Mouse (Mus musculus): ENCODE data around the gene Apoo. TPM values are rescaled to one million over a fixed set of nuclear protein-coding genes. Genes with fewer than 3 reads are reported as not detected.
"Not testable (repeated sequence)": the region's sequence is repeated elsewhere in the genome, so short reads cannot be mapped to it uniquely, and the experiment has no call there.

Gene Apoo
- 124 and 140 TPM in 2 replicates for polyA plus RNA-seq (2015; fragmentation: Nextera tagmentation; extraction: Ambion mirVana)

GRCm38 (mm10) chrX:94366670-94367241, at the start of gene Apoo, which contains the start of gene Fam90a1b:
Gene Apoo, plus strand, starts transcription at chrX:94367117.
Gene Fam90a1b, minus strand, starts transcription at chrX:94366777.
- Histone ChIP-seq H3K9me3 (replicated peaks) (no peaks in the 10 kb centered on the region), H3K27ac (replicated peaks) (peak within 1 kb of the TSS; percentile 74), H3K4me2 (peak within 1 kb of the TSS; percentile 52), H3K27me3 (replicated peaks) (peaks cover 62% of the 10 kb centered on the region), H3K36me3 (no peaks in the 10 kb centered on the region), H3K4me1 (peaks cover 4% of the 10 kb centered on the region; the same call in 1 of the 2 replicates), H3K9ac (replicated peaks) (peak within 1 kb of the TSS; percentile 56), H3K4me3 (replicated peaks) (peak within 1 kb of the TSS; percentile 58)
- 17% methylated on average over 46 of the region's 46 CpGs for WGBS
- ATAC-seq (ENCODE audit: low FRiP score), result peak; percentile 97

- WGBS, result 58% methylated on average over 11 of the region's 11 CpGs
- Histone ChIP-seq H3K4me1 (no peaks in the 10 kb centered on the region), H3K9me3 (replicated peaks) (no peaks in the 10 kb centered on the region), H3K9ac (replicated peaks) (no peak overlapping the region), H3K27me3 (replicated peaks) (peaks cover 37% of the 10 kb centered on the region), H3K4me2 (no peak overlapping the region), H3K36me3 (no peaks in the 10 kb centered on the region), H3K4me3 (replicated peaks) (no peak overlapping the region), H3K27ac (replicated peaks) (no peak overlapping the region)
- no peak for ATAC-seq (ENCODE audit: low FRiP score)
These were observed 45.6 kb upstream of the Apoo start for GRCm38 (mm10) chrX:94321036-94321902.

GRCm38 (mm10) chrX:94343638-94344037, 23.3 kb upstream of the Apoo start:
- ATAC-seq (ENCODE audit: low FRiP score), result not testable (repeated sequence)

GRCm38 (mm10) chrX:94365381-94365925, 1.5 kb upstream of the Apoo start:
- H3K36me3 ChIP-seq, result no peaks in the 10 kb centered on the region
- H3K27me3 ChIP-seq (replicated peaks), result peaks cover 61% of the 10 kb centered on the region
- WGBS, result 26% methylated on average over 14 of the region's 14 CpGs
- no peak overlapping the region for H3K9ac ChIP-seq (replicated peaks)
- ATAC-seq (ENCODE audit: low FRiP score), result no peak
- no peaks in the 10 kb centered on the region for H3K9me3 ChIP-seq (replicated peaks)
- H3K27ac ChIP-seq (replicated peaks), result no peak overlapping the region
- peak overlapping the region; percentile 46 for H3K4me2 ChIP-seq
- peak overlapping the region; percentile 58 for H3K4me3 ChIP-seq (replicated peaks)
- H3K4me1 ChIP-seq, result peaks cover 4% of the 10 kb centered on the region; the same call in 1 of the 2 replicates

More at GRCm38 (mm10) chrX:94343638-94344037, 23.3 kb upstream of the Apoo start:
- not testable (repeated sequence) for H3K4me2 ChIP-seq; H3K9me3 ChIP-seq (replicated peaks); H3K4me1 ChIP-seq; H3K36me3 ChIP-seq; H3K27ac ChIP-seq (replicated peaks); H3K4me3 ChIP-seq (replicated peaks); H3K9ac ChIP-seq (replicated peaks)
- WGBS, result 96% methylated on average over 4 of the region's 4 CpGs
- peaks cover 30% of the 10 kb centered on the region for H3K27me3 ChIP-seq (replicated peaks)

GRCm38 (mm10) chrX:94366029-94366428, 888 bp upstream of the Apoo start:
- H3K27ac ChIP-seq (replicated peaks), result no peak overlapping the region
- H3K4me2 ChIP-seq, result peak overlapping the region; percentile 46
- H3K27me3 ChIP-seq (replicated peaks), result peaks cover 60% of the 10 kb centered on the region
- H3K9me3 ChIP-seq (replicated peaks), result no peaks in the 10 kb centered on the region
- no peak for ATAC-seq (ENCODE audit: low FRiP score)
- peaks cover 4% of the 10 kb centered on the region; the same call in 1 of the 2 replicates for H3K4me1 ChIP-seq
- peak overlapping the region; percentile 58 for H3K4me3 ChIP-seq (replicated peaks)
- 18% methylated on average over 16 of the region's 16 CpGs for WGBS
- H3K9ac ChIP-seq (replicated peaks), result no peak overlapping the region
- no peaks in the 10 kb centered on the region for H3K36me3 ChIP-seq

GRCm38 (mm10) chrX:94367248-94367647, 331 bp downstream of the Apoo start:
- H3K9me3 ChIP-seq (replicated peaks), result no peaks in the 10 kb centered on the region
- peak overlapping the region; percentile 56 for H3K9ac ChIP-seq (replicated peaks)
- peak overlapping the region; percentile 52 for H3K4me2 ChIP-seq
- peaks cover 4% of the 10 kb centered on the region; the same call in 1 of the 2 replicates for H3K4me1 ChIP-seq
- 20% methylated on average over 17 of the region's 17 CpGs for WGBS
- peaks cover 58% of the 10 kb centered on the region for H3K27me3 ChIP-seq (replicated peaks)
- peak overlapping the region; percentile 74 for H3K27ac ChIP-seq (replicated peaks)
- H3K4me3 ChIP-seq (replicated peaks), result peak overlapping the region; percentile 58
- no peaks in the 10 kb centered on the region for H3K36me3 ChIP-seq
- peak; percentile 64 for ATAC-seq (ENCODE audit: low FRiP score)

GRCm38 (mm10) chrX:94378734-94379133, 11.8 kb downstream of the Apoo start:
- Histone ChIP-seq H3K4me1 (no peaks in the 10 kb centered on the region), H3K9me3 (replicated peaks) (no peaks in the 10 kb centered on the region), H3K4me3 (replicated peaks) (no peak overlapping the region), H3K4me2 (no peak overlapping the region), H3K27me3 (replicated peaks) (peaks cover 12% of the 10 kb centered on the region), H3K27ac (replicated peaks) (no peak overlapping the region), H3K9ac (replicated peaks) (no peak overlapping the region), H3K36me3 (0 out of 2 replicates have a peak, but pooled peaks cover 6% of the 10 kb centered on the region)
- no peak for ATAC-seq (ENCODE audit: low FRiP score)
- 66% methylated on average over 5 of the region's 5 CpGs for WGBS

- 41% methylated on average over 3 of the region's 3 CpGs for WGBS
- Histone ChIP-seq H3K9me3 (replicated peaks) (no peaks in the 10 kb centered on the region), H3K4me1 (no peaks in the 10 kb centered on the region), H3K27me3 (replicated peaks) (0 out of 2 replicates have a peak, but pooled peaks cover 21% of the 10 kb centered on the region), H3K9ac (replicated peaks) (no peak overlapping the region), H3K36me3 (no peaks in the 10 kb centered on the region), H3K27ac (replicated peaks) (no peak overlapping the region), H3K4me2 (no peak overlapping the region), H3K4me3 (replicated peaks) (no peak overlapping the region)
- no peak for ATAC-seq (ENCODE audit: low FRiP score)
These were observed 42.1 kb downstream of the Apoo start for GRCm38 (mm10) chrX:94408975-94409374.

GRCm38 (mm10) chrX:94420210-94420609, 53.3 kb downstream of the Apoo start:
- 91% methylated on average over 2 of the region's 2 CpGs for WGBS

GRCm38 (mm10) chrX:94431548-94432375, 64.8 kb downstream of the Apoo start:
- H3K4me3 ChIP-seq (replicated peaks), result no peak overlapping the region
- H3K27ac ChIP-seq (replicated peaks), result no peak overlapping the region
- peaks cover 13% of the 10 kb centered on the region; the same call in 1 of the 2 replicates for H3K27me3 ChIP-seq (replicated peaks)
- no peaks in the 10 kb centered on the region for H3K4me1 ChIP-seq
- peak; percentile 81 for ATAC-seq (ENCODE audit: low FRiP score)
- no peaks in the 10 kb centered on the region for H3K9me3 ChIP-seq (replicated peaks)
- H3K36me3 ChIP-seq, result no peaks in the 10 kb centered on the region
- H3K4me2 ChIP-seq, result no peak overlapping the region
- H3K9ac ChIP-seq (replicated peaks), result no peak overlapping the region
- 33% methylated on average over 9 of the region's 9 CpGs for WGBS

More at GRCm38 (mm10) chrX:94420210-94420609, 53.3 kb downstream of the Apoo start:
- H3K27ac ChIP-seq (replicated peaks), result no peak overlapping the region
- no peaks in the 10 kb centered on the region for H3K4me1 ChIP-seq
- H3K4me2 ChIP-seq, result no peak overlapping the region
- H3K27me3 ChIP-seq (replicated peaks), result peaks cover 8% of the 10 kb centered on the region; the same call in 1 of the 2 replicates
- H3K9me3 ChIP-seq (replicated peaks), result no peaks in the 10 kb centered on the region
- H3K9ac ChIP-seq (replicated peaks), result no peak overlapping the region
- ATAC-seq (ENCODE audit: low FRiP score), result no peak
- H3K4me3 ChIP-seq (replicated peaks), result no peak overlapping the region
- peaks cover 4% of the 10 kb centered on the region; the same call in 1 of the 2 replicates for H3K36me3 ChIP-seq

GRCm38 (mm10) chrX:94445427-94445826, 78.5 kb downstream of the Apoo start:
- H3K27ac ChIP-seq (replicated peaks), result not testable (repeated sequence)
- no CpG with 5 or more reads among the region's 3 CpGs for WGBS

More at GRCm38 (mm10) chrX:94445427-94445826, 78.5 kb downstream of the Apoo start:
- not testable (repeated sequence) for H3K27me3 ChIP-seq (replicated peaks); H3K4me1 ChIP-seq; H3K9ac ChIP-seq (replicated peaks); H3K4me2 ChIP-seq; H3K4me3 ChIP-seq (replicated peaks); H3K9me3 ChIP-seq (replicated peaks); H3K36me3 ChIP-seq; ATAC-seq (ENCODE audit: low FRiP score)
